Mouse (Mus musculus): Measurements from ENCODE around the gene Orm3. TPM values are rescaled to one million over a fixed set of nuclear protein-coding genes. Genes with fewer than 3 reads are reported as not detected.

Orm3 gene
- polyA plus RNA-seq, 2 experiments: not detected

DNA sequence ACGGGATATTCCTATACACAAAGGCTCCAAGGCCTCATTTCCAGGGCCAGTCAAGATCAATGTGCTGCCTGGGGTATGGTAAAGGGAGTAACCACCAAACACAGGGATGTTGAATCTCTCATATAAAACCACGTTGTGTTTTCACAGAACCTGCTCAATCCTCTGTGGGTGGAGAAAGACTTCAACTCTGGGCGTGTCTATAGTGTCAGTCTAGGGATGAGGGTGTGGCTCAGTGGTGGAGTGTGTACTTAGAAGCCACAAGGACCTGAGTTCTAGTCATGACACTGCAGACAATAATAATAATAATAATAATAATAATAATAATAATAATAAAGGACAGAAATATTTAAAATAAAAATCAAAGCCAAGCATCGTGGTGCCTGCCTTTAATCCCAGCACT is 28.3 kb downstream of the Orm3 start:
- H3K27me3 ChIP-seq (ENCODE audit: control insufficient read depth, insufficient read depth, low read length): no peaks in the 10 kb centered on the region
- no peak overlapping the region for H3K4me3 ChIP-seq (ENCODE audit: insufficient read depth in 1 of 2, low read depth in 2 of 2, low read length in 2 of 2)
- H3K36me3 ChIP-seq (replicated peaks; ENCODE audit: control insufficient read depth, insufficient read depth, low read depth): peaks cover 6% of the 10 kb centered on the region; the same call in 1 of the 2 replicates
- 63% methylated on average over 4 of the region's 4 CpGs for WGBS (ENCODE audit: insufficient replicate concordance)
- no peak for DNase-seq (ENCODE audit: low read depth in 3 of 3, low spot score in 3 of 3)
- TF ChIP-seq EP300 (IDR thresholded peaks at IDR 0.05; ENCODE audit: low read depth) (no peak), CTCF (IDR thresholded peaks at IDR 0.05; ENCODE audit: low read depth) (no peak)
- H3K9me3 ChIP-seq (ENCODE audit: control insufficient read depth, low read length): no peaks in the 10 kb centered on the region
- no peak overlapping the region for H3K4me2 ChIP-seq (ENCODE audit: low read depth)
- peak overlapping the region; percentile 81 for H3K27ac ChIP-seq
- ATAC-seq (ENCODE audit: insufficient read depth): peak; percentile 57
- peaks cover 29 to 40% of the 10 kb centered on the region in 2 experiments for H3K4me1 ChIP-seq (replicated peaks; ENCODE audit: control insufficient read depth in 2 of 2, insufficient read depth in 2 of 2, low read length in 1 of 2)
- no peak overlapping the region for H3K9ac ChIP-seq (replicated peaks)

DNA sequence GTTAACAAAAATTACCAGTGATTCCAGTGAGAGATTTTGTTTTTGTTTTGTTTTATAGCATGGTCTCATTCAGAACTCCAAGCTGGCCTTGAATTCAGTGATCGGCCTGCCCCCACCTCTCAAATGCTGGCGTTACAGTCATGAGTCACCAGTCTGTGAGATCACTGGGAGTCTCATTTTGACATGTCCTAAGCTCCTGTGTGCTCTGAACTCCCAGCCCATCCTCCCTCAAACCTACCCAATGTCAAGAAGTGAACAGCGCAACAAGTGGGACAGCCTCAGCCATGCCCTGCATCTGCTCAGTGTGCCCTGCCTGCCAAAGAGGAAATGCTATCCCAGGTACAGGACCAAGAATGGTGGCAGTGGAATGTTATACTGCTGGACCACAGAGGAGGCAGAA is 29.3 kb downstream of the Orm3 start:
- Histone ChIP-seq H3K9me3 (ENCODE audit: control insufficient read depth, low read length) (no peaks in the 10 kb centered on the region), H3K4me3 (ENCODE audit: insufficient read depth in 1 of 2, low read depth in 2 of 2, low read length in 2 of 2) (no peak overlapping the region), H3K4me1 (replicated peaks; ENCODE audit: control insufficient read depth in 2 of 2, insufficient read depth in 2 of 2, low read length in 1 of 2) (peaks cover 31 to 48% of the 10 kb centered on the region in 2 experiments), H3K4me2 (ENCODE audit: low read depth) (no peak overlapping the region), H3K36me3 (replicated peaks; ENCODE audit: control insufficient read depth, insufficient read depth, low read depth) (peaks cover 6% of the 10 kb centered on the region; the same call in 1 of the 2 replicates), H3K27ac (no peak overlapping the region; the same call in 1 of the 2 replicates), H3K27me3 (ENCODE audit: control insufficient read depth, insufficient read depth, low read length) (no peaks in the 10 kb centered on the region), H3K9ac (replicated peaks) (no peak overlapping the region)
- 82% methylated on average over 3 of the region's 3 CpGs for WGBS (ENCODE audit: insufficient replicate concordance)
- no peak for TF ChIP-seq EP300 (IDR thresholded peaks at IDR 0.05; ENCODE audit: low read depth)
- no peak for TF ChIP-seq CTCF (IDR thresholded peaks at IDR 0.05; ENCODE audit: low read depth)
- no peak for DNase-seq (ENCODE audit: low read depth in 3 of 3, low spot score in 3 of 3)
- ATAC-seq (ENCODE audit: insufficient read depth): no peak

GRCm38 (mm10) chr4:63385784-63386183 is 29.8 kb downstream of the Orm3 start:
- H3K27me3 ChIP-seq (ENCODE audit: control insufficient read depth, insufficient read depth, low read length): no peaks in the 10 kb centered on the region
- H3K9ac ChIP-seq (replicated peaks): no peak overlapping the region
- H3K27ac ChIP-seq: no peak overlapping the region; the same call in 1 of the 2 replicates
- no peaks in the 10 kb centered on the region for H3K9me3 ChIP-seq (ENCODE audit: control insufficient read depth, low read length)
- H3K4me3 ChIP-seq (ENCODE audit: insufficient read depth in 1 of 2, low read depth in 2 of 2, low read length in 2 of 2): no peak overlapping the region
- H3K36me3 ChIP-seq (replicated peaks; ENCODE audit: control insufficient read depth, insufficient read depth, low read depth): peaks cover 6% of the 10 kb centered on the region; the same call in 1 of the 2 replicates
- no peak for DNase-seq (ENCODE audit: low read depth in 3 of 3, low spot score in 3 of 3)
- peaks cover 31 to 50% of the 10 kb centered on the region in 2 experiments for H3K4me1 ChIP-seq (replicated peaks; ENCODE audit: control insufficient read depth in 2 of 2, insufficient read depth in 2 of 2, low read length in 1 of 2)
- 36% methylated on average over 11 of the region's 11 CpGs for WGBS (ENCODE audit: insufficient replicate concordance)
- TF ChIP-seq EP300 (IDR thresholded peaks at IDR 0.05; ENCODE audit: low read depth) (no peak), CTCF (IDR thresholded peaks at IDR 0.05; ENCODE audit: low read depth) (no peak)
- ATAC-seq (ENCODE audit: insufficient read depth): no peak
- no peak overlapping the region for H3K4me2 ChIP-seq (ENCODE audit: low read depth)

DNA sequence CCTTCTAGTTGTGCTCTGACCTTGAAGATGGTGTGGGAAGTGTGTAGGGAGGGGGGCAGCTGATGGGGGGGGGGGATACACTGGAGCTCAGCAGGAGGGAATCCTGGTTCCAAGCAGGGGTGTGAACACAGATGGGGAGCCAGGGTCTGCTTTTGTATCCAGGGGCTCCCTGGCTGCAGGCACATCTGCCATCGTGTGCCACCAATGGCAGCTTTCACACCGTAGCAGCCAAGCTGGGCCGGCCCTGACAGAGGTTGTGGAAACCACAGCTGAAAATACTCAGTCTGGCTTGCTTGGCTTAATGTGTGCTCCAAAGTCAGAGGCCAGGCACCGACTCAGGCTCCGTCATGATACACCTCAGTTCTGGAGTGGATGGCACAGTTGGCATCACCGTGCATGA is 32.1 kb downstream of the Orm3 start:
- no peak for DNase-seq (ENCODE audit: low read depth in 3 of 3, low spot score in 3 of 3)

DNA sequence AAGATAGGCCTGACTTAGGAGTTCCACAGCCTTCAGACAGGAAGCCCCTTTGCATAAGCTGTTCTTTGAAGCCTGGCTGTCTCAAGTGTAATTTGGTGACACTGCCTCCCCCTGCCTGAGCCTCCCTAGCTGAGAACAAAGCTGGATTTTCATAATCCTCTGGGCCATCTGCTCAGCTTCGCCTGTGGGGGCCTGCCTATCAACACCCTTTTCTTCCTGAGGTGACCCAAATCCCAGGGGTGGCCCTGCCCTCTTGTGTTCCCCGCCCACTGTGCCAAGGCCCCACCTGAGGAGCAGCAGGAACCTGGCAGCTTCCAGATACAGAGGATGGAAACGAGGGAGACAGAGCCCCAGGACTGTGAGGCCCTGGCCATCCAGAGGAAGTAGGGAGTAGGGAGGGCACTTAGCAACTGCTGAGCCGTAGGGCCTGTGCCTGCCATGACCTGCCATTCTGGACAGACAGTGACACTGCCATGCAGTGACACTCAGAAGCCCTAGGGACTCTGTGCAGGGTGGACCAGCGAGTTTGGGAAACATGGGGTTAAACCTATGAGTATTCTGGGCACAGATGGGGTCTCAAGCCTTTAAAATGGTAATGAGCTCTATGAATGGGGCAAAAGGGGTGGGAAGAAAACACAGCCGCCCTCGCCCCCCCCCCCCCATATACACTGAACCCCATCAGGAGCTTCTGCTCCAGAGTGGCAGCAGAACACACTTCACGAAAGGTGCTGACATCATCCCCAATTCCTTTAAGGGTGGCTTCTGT is 33.3 kb downstream of the Orm3 start:
- WGBS (ENCODE audit: insufficient replicate concordance): 43% methylated on average over 7 of the region's 8 CpGs
- no peak overlapping the region for H3K27ac ChIP-seq
- ATAC-seq (ENCODE audit: insufficient read depth) (peak; percentile 11; the same call in 1 of the 2 replicates), DNase-seq (ENCODE audit: low read depth in 3 of 3, low spot score in 3 of 3) (no peak)
- no peak overlapping the region for H3K4me3 ChIP-seq (ENCODE audit: insufficient read depth in 1 of 2, low read depth in 2 of 2, low read length in 2 of 2)
- no peak overlapping the region for H3K4me2 ChIP-seq (ENCODE audit: low read depth)
- H3K9me3 ChIP-seq (ENCODE audit: control insufficient read depth, low read length): no peaks in the 10 kb centered on the region
- no peaks in the 10 kb centered on the region for H3K27me3 ChIP-seq (ENCODE audit: control insufficient read depth, insufficient read depth, low read length)
- no peak for TF ChIP-seq EP300 (IDR thresholded peaks at IDR 0.05; ENCODE audit: low read depth)
- TF ChIP-seq CTCF (IDR thresholded peaks at IDR 0.05; ENCODE audit: low read depth): no peak
- H3K4me1 ChIP-seq (replicated peaks; ENCODE audit: control insufficient read depth in 2 of 2, insufficient read depth in 2 of 2, low read length in 1 of 2): peaks cover 6 to 28% of the 10 kb centered on the region in 2 experiments; a peak in 3 of 4 replicates
- no peaks in the 10 kb centered on the region; the same call in 1 of the 2 replicates for H3K36me3 ChIP-seq (replicated peaks; ENCODE audit: control insufficient read depth, insufficient read depth, low read depth)
- H3K9ac ChIP-seq (replicated peaks): no peak overlapping the region; the same call in 1 of the 2 replicates

More for the DNA sequence above, 32.1 kb downstream of the Orm3 start:
- H3K9me3 ChIP-seq (ENCODE audit: control insufficient read depth, low read length): no peaks in the 10 kb centered on the region
- WGBS (ENCODE audit: insufficient replicate concordance): 90% methylated on average over 6 of the region's 6 CpGs
- H3K36me3 ChIP-seq (replicated peaks; ENCODE audit: control insufficient read depth, insufficient read depth, low read depth): no peaks in the 10 kb centered on the region
- H3K4me2 ChIP-seq (ENCODE audit: low read depth): no peak overlapping the region
- no peak overlapping the region for H3K4me3 ChIP-seq (ENCODE audit: insufficient read depth in 1 of 2, low read depth in 2 of 2, low read length in 2 of 2)
- H3K27me3 ChIP-seq (ENCODE audit: control insufficient read depth, insufficient read depth, low read length): no peaks in the 10 kb centered on the region
- no peak for ATAC-seq (ENCODE audit: insufficient read depth)
- H3K27ac ChIP-seq: no peak overlapping the region
- TF ChIP-seq EP300 (IDR thresholded peaks at IDR 0.05; ENCODE audit: low read depth) (no peak), CTCF (IDR thresholded peaks at IDR 0.05; ENCODE audit: low read depth) (no peak)
- H3K9ac ChIP-seq (replicated peaks): no peak overlapping the region
- H3K4me1 ChIP-seq (replicated peaks; ENCODE audit: control insufficient read depth in 2 of 2, insufficient read depth in 2 of 2, low read length in 1 of 2): peaks cover 17 to 41% of the 10 kb centered on the region in 2 experiments
